Mouse (Mus musculus) myocyte (in vitro differentiated cells): ENCODE data around the gene Tmem211. TPM values are rescaled to one million over a fixed set of nuclear protein-coding genes. Genes with fewer than 3 reads are reported as not detected.

Experiments
- H3K27me3 ChIP-seq: one replicate; pipeline ENCODE4 v1.6.1; 2011; ENCODE audit not compliant: control insufficient read depth, insufficient read depth, insufficient read length
- H3K36me3 ChIP-seq: one replicate; pipeline ENCODE4 v1.6.1; 2011; ENCODE audit not compliant: control insufficient read depth, insufficient read depth
- H3K4me2 ChIP-seq: one replicate; pipeline ENCODE4 v1.6.1; 2011; ENCODE audit warnings: low read depth, control low read depth
- H3K4me3 ChIP-seq: one replicate; pipeline ENCODE4 v1.5.1; 2011; ENCODE audit warnings: mild to moderate bottlenecking, control low read depth, moderate library complexity
- H3K79me2 ChIP-seq: one replicate; pipeline ENCODE4 v1.6.1; 2011; ENCODE audit not compliant: control insufficient read depth, insufficient read depth
- H3ac ChIP-seq: one replicate; pipeline ENCODE4 v1.6.1; 2011; ENCODE audit not compliant: control insufficient read depth, insufficient read length
- CEBPB ChIP-seq: IDR thresholded peaks from 2 replicates; pipeline ENCODE4 v1.6.1; 2011; ENCODE audit warnings: mild to moderate bottlenecking, moderate library complexity; ENCODE audit not compliant: poor library complexity, insufficient read depth, severe bottlenecking
- E2F4 ChIP-seq: IDR thresholded peaks from one replicate; pipeline ENCODE4 v1.6.1; 2011; ENCODE audit warnings: mild to moderate bottlenecking, control low read depth, moderate library complexity; ENCODE audit not compliant: insufficient read depth
- MAX ChIP-seq: IDR thresholded peaks from one replicate; pipeline ENCODE4 v1.6.1; 2011; ENCODE audit warnings: low read depth, mild to moderate bottlenecking, control low read depth
- MYOD1 ChIP-seq, 3 experiments: IDR thresholded peaks; one replicate each; pipeline ENCODE4 v1.6.1; 2011; ENCODE audit warnings: control low read depth in 2 of 3, low read depth in 2 of 3, mild to moderate bottlenecking in 2 of 3, moderate library complexity in 1 of 3; ENCODE audit not compliant: insufficient read length in 2 of 3, control insufficient read depth in 1 of 3
- MYOG ChIP-seq, 3 experiments: IDR thresholded peaks; one replicate each; pipeline ENCODE4 v1.6.1; 2011; ENCODE audit warnings: control low read depth in 2 of 3, low read depth in 2 of 3, mild to moderate bottlenecking in 2 of 3; ENCODE audit not compliant: insufficient read length in 2 of 3, control insufficient read depth in 1 of 3, insufficient read depth in 1 of 3
- POLR2A ChIP-seq: IDR thresholded peaks from one replicate; pipeline ENCODE4 v1.6.1; 2011; ENCODE audit warnings: low read depth, mild to moderate bottlenecking, control low read depth, moderate library complexity; ENCODE audit not compliant: insufficient read length
- POLR2AphosphoS2 ChIP-seq: IDR thresholded peaks from one replicate; pipeline ENCODE4 v1.6.1; 2011; ENCODE audit warnings: low read depth, control low read depth; ENCODE audit not compliant: insufficient read length
- REST ChIP-seq: IDR thresholded peaks from one replicate; pipeline ENCODE4 v1.6.1; 2011; ENCODE audit warnings: mild to moderate bottlenecking, control low read depth, moderate library complexity; ENCODE audit not compliant: insufficient read depth, insufficient read length
- SRF ChIP-seq: IDR thresholded peaks from one replicate; pipeline ENCODE4 v1.6.1; 2011; ENCODE audit warnings: low read depth; ENCODE audit not compliant: control insufficient read depth, insufficient read length
- TCF12 ChIP-seq: IDR thresholded peaks from one replicate; pipeline ENCODE4 v1.6.1; 2011; ENCODE audit warnings: mild to moderate bottlenecking, control low read depth; ENCODE audit not compliant: poor library complexity, insufficient read depth, severe bottlenecking
- TCF3 ChIP-seq: IDR thresholded peaks from one replicate; pipeline ENCODE4 v1.6.1; 2011; ENCODE audit warnings: low read depth, control low read depth; ENCODE audit not compliant: insufficient read length
- USF1 ChIP-seq: IDR thresholded peaks from one replicate; pipeline ENCODE4 v1.6.1; 2011; ENCODE audit warnings: low read depth, mild to moderate bottlenecking, control low read depth, moderate library complexity
- polyA plus RNA-seq: library from polyadenylated mRNA; unstranded; fragments of >200 nt; fragmentation: generic; extraction: Trizol; gene quantifications from one replicate; pipeline ENCODE4 v1.2.1, GENCODE M21; 2012; ENCODE audit warnings: missing spikeins

The Tmem211 gene
- polyA plus RNA-seq, 1 experiment: not detected

- Histone ChIP-seq H3K36me3 (no peaks in the 10 kb centered on the region), H3K4me2 (peak overlapping the region; percentile 45), H3ac (no peak overlapping the region), H3K79me2 (no peaks in the 10 kb centered on the region), H3K4me3 (peak overlapping the region; percentile 19), H3K27me3 (no peaks in the 10 kb centered on the region)
- TF ChIP-seq E2F4 (no peak), USF1 (peak; percentile 85)
Observed at GRCm38 (mm10) chr5:113280138-113280856, 53.6 kb downstream of the Tmem211 start.

- no peak overlapping the region for H3ac ChIP-seq
- H3K36me3 ChIP-seq: no peaks in the 10 kb centered on the region
- H3K4me2 ChIP-seq: no peak overlapping the region
Observed at GRCm38 (mm10) chr5:113281557-113281956, 54.8 kb downstream of the Tmem211 start.

GRCm38 (mm10) chr5:113283726-113284125, 57.0 kb downstream of the Tmem211 start:
- no peak overlapping the region for H3K4me2 ChIP-seq
- H3K4me3 ChIP-seq: no peak overlapping the region
- no peaks in the 10 kb centered on the region for H3K36me3 ChIP-seq
- H3K27me3 ChIP-seq: peaks cover 12% of the 10 kb centered on the region
- no peak overlapping the region for H3ac ChIP-seq
- no peaks in the 10 kb centered on the region for H3K79me2 ChIP-seq
- TF ChIP-seq SRF (no peak), MAX (no peak), REST (no peak), POLR2AphosphoS2 (no peak), TCF12 (no peak), USF1 (no peak), CEBPB (no peak), POLR2A (no peak), MYOD1 (IDR thresholded peaks at IDR 0.05; ENCODE audit: control insufficient read depth in 1 of 3, insufficient read length in 2 of 3, low read depth in 2 of 3) (no peak), MYOG (IDR thresholded peaks at IDR 0.05; ENCODE audit: control insufficient read depth in 1 of 3, insufficient read depth in 1 of 3, insufficient read length in 2 of 3, low read depth in 2 of 3) (no peak), TCF3 (no peak), E2F4 (no peak)

More at GRCm38 (mm10) chr5:113281557-113281956, 54.8 kb downstream of the Tmem211 start:
- Histone ChIP-seq H3K4me3 (no peak overlapping the region), H3K27me3 (no peaks in the 10 kb centered on the region), H3K79me2 (no peaks in the 10 kb centered on the region)
- TF ChIP-seq SRF: no peak
- no peak for TF ChIP-seq MYOG (IDR thresholded peaks at IDR 0.05; ENCODE audit: control insufficient read depth in 1 of 3, insufficient read depth in 1 of 3, insufficient read length in 2 of 3, low read depth in 2 of 3)
- no peak for TF ChIP-seq MAX

- Histone ChIP-seq H3K4me3 (no peak overlapping the region), H3K4me2 (no peak overlapping the region), H3K36me3 (no peaks in the 10 kb centered on the region), H3K27me3 (peaks cover 13% of the 10 kb centered on the region), H3ac (no peak overlapping the region), H3K79me2 (no peaks in the 10 kb centered on the region)
- TF ChIP-seq POLR2A (no peak), POLR2AphosphoS2 (no peak), CEBPB (no peak), USF1 (no peak), MAX (no peak), TCF12 (no peak), MYOG (IDR thresholded peaks at IDR 0.05; ENCODE audit: control insufficient read depth in 1 of 3, insufficient read depth in 1 of 3, insufficient read length in 2 of 3, low read depth in 2 of 3) (no peak), MYOD1 (IDR thresholded peaks at IDR 0.05; ENCODE audit: control insufficient read depth in 1 of 3, insufficient read length in 2 of 3, low read depth in 2 of 3) (no peak), REST (no peak), E2F4 (no peak), SRF (no peak), TCF3 (no peak)
Observed at GRCm38 (mm10) chr5:113285541-113285940, 58.8 kb downstream of the Tmem211 start.

- Histone ChIP-seq H3K36me3 (no peaks in the 10 kb centered on the region), H3K4me3 (no peak overlapping the region), H3K79me2 (no peaks in the 10 kb centered on the region), H3K27me3 (peaks cover 13% of the 10 kb centered on the region), H3K4me2 (no peak overlapping the region), H3ac (no peak overlapping the region)
- no peak for TF ChIP-seq E2F4
- TF ChIP-seq MYOG (IDR thresholded peaks at IDR 0.05; ENCODE audit: control insufficient read depth in 1 of 3, insufficient read depth in 1 of 3, insufficient read length in 2 of 3, low read depth in 2 of 3): no peak
- TF ChIP-seq MYOD1 (IDR thresholded peaks at IDR 0.05; ENCODE audit: control insufficient read depth in 1 of 3, insufficient read length in 2 of 3, low read depth in 2 of 3): no peak
- no peak for TF ChIP-seq SRF
- TF ChIP-seq REST: no peak
- no peak for TF ChIP-seq CEBPB
- TF ChIP-seq TCF3: no peak
- TF ChIP-seq TCF12: no peak
- no peak for TF ChIP-seq POLR2AphosphoS2
- TF ChIP-seq USF1: no peak
- no peak for TF ChIP-seq MAX
- TF ChIP-seq POLR2A: no peak
Observed at GRCm38 (mm10) chr5:113286048-113286447, 59.3 kb downstream of the Tmem211 start.
